Mouse (Mus musculus) inflammation-experienced regulatory T-cells, adult 6 months (primary cell): Measurements from ENCODE around the gene Sbf2. TPM values are rescaled to one million over a fixed set of nuclear protein-coding genes. Genes with fewer than 3 reads are reported as not detected.
"Not testable (repeated sequence)": the region's sequence is repeated elsewhere in the genome, so short reads cannot be mapped to it uniquely, and the experiment has no call there.

Experiments
- ATAC-seq: one replicate; pipeline ENCODE4 v1.8.0; 2017
- polyA plus RNA-seq, 3 experiments: library from polyadenylated mRNA; unstranded; fragments of 100-300 nt; shearing (Covaris generic); gene quantifications; one replicate each; pipeline ENCODE4 v1.2.1; 2017

Sbf2 gene
- polyA plus RNA-seq, 3 experiments from 2014 or later, result 0.40 to 2.9 (median 2.1) TPM

- ATAC-seq, result not testable (repeated sequence)
Observed at GRCm38 (mm10) chr7:110388889-110389288, 225.8 kb downstream of the Sbf2 start.

DNA sequence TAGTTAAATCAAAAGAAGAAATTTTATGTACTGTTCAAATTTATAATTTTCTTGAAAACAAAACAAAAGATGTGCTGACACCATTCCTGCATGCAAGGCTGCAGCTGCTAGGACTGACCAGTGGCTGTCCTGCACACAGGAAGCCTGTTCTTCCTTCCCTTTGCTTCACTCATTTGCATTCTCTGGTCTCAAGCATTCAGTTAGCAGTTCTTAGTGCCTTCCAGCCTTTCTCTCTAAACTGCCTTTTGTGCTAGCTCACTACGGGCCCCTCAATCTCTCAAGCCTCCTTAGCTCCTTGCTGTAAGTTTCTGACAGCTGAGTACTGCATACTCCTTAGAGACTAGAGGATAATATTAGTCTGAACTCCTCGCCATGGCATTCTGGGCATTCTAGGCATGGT is 227.2 kb downstream of the Sbf2 start:
- ATAC-seq, result no peak

- no peak for ATAC-seq
Observed at GRCm38 (mm10) chr7:110385482-110385881, 229.2 kb downstream of the Sbf2 start.

DNA sequence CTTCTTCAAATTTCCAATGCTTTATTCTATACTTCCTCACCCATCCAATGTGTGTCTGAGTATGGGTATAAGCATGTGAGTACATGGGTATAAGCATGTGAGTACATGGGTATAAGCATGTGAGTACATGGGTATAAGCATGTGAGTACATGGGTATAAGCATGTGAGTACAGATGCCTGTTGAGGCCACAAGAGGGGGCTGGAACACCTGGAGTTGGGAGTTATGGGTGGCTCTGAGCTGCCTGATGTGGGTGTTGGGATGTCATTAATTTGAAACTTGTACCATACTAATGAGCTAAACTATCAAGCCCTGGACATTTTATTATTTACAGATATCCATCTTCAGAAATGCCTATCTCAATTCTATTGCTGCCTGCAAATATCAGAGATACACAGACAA is 230.4 kb downstream of the Sbf2 start:
- no peak for ATAC-seq

DNA sequence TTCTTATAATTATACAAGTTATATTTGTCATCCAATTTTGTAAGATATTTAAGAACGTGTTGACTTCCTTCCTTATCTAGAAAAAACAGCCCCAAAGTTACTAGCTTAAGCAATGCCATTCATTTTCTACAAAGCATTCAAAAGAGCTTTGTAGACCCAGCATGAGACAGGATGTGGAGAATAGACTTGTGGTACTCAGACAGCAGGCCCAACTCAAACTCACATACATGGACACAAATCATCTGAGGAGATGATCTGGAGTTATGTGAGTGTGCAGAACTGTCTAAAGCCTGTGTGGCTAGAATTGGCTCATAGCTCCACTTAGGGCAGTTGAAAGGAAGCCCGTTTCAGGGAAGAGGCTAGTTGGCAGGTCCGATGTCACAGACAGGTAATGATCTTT is 233.1 kb downstream of the Sbf2 start:
- no peak for ATAC-seq

DNA sequence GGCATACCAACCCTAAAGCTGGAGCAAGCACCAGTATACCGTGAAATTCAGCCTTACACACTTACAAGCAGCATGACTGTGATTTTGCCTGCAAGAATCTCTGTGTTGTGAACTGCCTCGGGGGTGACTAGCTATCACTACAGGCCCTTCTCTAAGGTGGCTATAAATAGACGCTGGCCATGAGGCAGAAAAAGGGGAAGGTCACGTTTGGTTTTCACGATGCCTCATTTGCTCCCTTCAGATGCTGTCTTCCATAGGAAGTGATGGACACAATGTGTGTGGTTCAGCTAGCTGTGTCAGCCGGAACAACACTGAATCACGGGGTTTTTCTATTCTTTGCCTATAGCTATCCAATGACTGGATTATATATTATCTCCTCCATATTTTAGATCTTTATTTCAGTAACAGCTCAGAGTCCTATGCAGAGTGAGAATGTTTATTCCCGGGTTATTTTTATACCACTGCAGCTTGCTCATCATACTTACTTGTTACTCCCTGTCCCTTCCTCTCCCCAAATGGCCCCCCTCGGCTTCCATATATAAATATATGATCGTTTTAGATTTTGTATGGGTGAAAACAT is 235.3 kb downstream of the Sbf2 start:
- ATAC-seq, result no peak

DNA sequence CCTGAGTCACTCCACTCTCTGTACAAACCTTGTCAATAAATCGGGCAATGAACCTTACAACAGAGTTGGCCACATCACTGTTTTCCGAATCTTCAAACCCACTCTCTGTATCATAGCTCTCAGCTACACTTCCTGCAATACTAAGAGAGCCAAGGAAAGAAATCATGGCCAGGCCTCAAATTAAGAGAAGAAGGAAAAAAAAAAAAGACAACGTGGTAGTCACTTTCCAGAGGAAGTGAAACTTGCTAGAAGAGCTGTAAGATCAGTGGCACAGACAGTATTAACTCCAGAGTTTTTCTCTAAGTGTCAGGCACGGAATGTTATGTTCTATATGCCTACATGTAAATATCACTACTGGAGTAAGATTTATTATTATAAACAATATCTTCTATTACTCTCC is 242.2 kb downstream of the Sbf2 start:
- ATAC-seq, result no peak

GRCm38 (mm10) chr7:110362005-110362404 is 252.7 kb downstream of the Sbf2 start:
- ATAC-seq, result no peak

DNA sequence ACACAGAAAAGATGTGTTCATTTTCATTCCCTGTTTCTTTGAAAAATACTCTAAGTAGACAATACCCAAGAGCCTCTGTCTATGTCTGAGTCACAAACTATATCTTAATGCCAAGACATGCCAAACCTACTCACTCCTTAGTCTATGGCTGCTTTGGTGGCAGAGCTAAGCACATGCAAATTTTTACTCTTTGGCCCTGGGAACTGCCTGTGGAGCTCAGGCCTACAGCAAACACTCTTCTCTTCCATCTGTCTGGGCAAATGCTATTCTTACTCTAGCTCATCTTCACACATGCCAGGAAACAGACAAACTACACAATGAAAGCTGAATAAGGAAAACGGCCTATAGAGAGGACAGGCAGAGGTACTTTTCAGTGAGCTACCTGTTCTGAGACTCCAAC is 253.2 kb downstream of the Sbf2 start:
- no peak for ATAC-seq

DNA sequence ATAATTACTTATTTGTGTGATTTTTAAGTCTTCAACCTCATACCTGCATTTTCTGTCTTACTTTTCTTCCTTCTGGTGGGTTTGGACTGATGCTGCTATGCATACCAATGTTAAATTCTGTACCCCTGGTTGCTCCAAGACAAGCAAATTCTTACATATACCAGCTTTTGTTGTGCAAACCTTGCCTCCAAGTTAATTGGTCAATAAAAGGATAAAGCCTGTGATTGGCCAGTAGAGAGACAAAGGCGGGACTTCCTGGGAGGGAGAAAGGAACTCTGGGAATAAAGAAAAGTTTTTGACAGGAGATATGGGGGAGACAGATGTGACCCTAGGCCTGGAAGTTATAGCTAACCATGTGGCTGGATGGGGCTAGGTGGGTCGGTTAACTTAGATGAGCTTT is 255.3 kb downstream of the Sbf2 start:
- ATAC-seq, result no peak

GRCm38 (mm10) chr7:110353971-110354370 is 260.8 kb downstream of the Sbf2 start:
- no peak for ATAC-seq

DNA sequence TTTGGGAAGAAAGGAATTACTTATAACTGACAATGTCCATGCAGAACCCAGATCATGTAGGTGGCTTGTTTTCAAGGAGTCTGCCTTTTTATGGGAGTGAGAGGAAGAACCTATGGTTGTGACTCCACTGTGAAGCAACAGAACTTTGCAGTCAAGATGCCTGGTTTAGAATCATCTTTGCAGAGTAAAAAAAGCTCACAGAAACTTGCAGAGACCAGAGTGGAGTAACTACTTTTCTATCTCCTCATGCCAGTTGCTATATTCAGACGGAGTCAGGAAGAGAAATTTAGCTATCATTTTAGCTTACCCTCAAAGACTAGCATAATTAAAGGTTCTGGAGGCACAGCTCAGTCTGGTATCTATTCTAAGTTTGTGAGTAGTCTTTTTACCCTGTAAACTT is 267.5 kb downstream of the Sbf2 start:
- no peak for ATAC-seq

GRCm38 (mm10) chr7:110337601-110338000 is 277.1 kb downstream of the Sbf2 start:
- no peak for ATAC-seq

DNA sequence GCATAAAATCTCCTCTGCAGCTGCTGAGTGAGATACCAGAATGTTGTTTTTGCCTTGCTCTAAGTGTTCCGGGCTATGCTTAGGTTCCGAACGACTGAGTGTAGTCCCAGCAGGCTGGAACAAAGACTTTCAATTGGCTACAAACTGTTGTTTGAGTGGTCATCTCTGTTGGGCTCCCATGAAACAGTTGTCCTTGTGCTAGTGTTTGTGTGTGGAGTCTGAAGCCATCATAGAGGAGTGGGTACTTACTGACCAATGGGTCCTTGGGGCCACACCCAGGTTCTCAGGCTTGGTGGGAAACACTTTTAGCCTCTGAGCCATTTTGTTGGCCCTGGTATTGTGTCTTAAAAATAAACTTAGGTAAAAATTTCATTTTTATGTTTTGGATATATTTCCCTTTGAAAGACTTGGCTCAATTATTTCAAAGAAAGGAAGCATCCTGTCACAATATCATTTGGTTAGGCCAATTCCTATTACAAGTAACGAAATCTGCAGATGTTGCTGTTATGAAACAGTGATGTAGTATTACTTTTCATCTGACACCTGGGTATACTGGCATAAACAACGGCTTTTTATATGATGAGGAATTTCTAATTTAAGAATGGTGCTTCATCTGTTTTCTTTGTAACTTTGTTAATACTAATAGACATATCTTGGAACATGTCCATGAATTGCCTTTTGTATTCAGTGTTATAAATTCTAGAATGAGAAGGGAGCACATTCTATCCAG is 289.2 kb downstream of the Sbf2 start:
- no peak for ATAC-seq

DNA sequence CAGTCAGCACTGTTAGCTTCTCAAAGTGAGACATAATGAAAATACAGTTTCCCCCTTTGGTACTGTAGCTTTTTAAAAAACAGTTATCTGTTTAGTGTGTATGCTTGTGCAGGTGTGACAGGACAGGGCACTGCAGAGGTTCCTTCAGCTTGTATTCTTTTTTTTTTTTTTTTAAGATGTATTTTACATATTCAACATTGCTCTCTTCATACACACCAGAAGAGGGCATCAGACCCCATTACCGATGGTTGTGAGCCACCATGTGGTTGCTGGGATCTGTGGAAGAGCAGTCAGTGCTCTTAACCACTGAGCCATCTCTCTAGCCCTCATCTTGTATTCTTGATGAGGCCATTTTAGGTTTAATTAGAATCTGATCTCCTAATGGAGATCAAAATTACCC is 289.9 kb downstream of the Sbf2 start:
- no peak for ATAC-seq

DNA sequence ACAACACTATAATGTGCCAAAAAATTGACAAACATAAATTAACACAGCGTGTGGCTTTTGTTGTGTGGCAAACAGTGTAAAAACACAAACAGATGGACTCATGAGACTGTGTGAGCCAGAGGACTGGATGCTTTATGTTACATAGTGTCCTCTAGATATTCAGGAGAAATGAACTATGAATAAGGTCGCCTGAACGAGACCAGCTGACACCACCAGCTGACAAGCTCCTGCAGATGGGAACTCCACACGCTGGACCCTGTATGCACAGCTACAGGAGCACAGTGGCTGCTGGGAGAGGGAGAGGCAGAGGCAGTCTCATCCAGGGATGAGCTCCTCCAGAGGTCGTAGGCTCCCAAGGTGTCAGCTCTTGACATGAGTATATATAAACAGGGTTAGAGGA is 293.6 kb downstream of the Sbf2 start:
- no peak for ATAC-seq

GRCm38 (mm10) chr7:110318971-110319519 is 295.7 kb downstream of the Sbf2 start:
- ATAC-seq, result no peak

DNA sequence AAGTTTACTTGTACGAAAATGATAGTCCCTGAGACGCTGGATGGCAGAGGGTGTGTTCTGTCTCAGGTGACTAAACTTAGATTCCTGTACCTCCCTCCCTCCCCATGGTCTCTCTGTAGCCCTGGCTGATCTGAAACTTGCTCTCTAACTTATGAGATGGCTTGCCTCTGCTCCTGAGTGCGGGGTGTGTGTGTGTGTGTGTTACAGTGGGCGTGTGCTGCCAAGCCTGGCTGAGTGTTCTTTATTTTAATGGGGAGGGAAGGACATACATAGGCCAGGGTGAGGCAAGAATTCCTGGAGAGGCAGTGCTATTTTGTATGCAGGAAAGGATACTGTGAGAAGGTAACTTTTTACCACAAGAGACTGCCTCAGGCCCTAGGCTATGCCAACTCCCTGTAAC is 297.3 kb downstream of the Sbf2 start:
- ATAC-seq, result no peak

DNA sequence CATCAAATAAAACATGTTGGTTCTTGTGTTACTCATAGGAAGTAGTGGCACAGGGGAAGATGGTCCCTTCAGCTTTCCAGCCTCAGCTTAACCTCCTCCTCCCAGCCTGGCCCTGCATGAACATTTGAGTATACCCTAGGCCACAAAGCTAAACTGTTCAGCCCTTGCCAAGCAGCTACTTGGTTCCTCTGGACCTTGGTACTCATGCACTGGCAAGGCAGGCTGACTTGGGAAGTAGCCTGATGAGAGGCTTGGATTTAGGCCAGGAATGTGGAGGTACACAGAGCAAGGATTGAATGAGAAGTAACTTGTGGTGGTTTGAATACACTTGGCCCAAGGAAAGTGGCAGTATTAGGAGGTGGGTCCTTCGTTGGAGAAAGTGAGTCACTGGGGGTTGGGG is 299.4 kb downstream of the Sbf2 start:
- no peak for ATAC-seq

GRCm38 (mm10) chr7:110314401-110314890 is 300.3 kb downstream of the Sbf2 start:
- no peak for ATAC-seq

GRCm38 (mm10) chr7:110313392-110314055 is 301.2 kb downstream of the Sbf2 start:
- no peak for ATAC-seq

DNA sequence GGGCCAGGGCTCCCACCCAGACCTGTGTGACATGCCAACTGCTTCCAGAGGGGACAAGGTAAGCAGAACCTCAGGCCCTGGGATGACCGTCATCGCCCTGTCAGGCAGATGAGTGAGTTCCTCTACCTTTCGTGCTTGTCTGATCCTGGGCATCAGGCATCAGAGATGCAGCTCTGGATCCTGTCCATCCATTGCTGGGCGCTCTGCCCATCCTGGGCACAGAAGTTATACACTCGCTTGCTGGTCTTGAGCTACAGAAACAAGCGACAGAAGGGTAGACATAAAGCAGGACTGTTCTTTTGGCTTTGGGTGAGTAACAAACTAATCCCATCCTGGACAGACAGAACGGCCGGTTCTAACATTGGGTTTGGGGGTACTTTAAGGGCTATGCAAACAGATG is 305.5 kb downstream of the Sbf2 start:
- no peak for ATAC-seq

DNA sequence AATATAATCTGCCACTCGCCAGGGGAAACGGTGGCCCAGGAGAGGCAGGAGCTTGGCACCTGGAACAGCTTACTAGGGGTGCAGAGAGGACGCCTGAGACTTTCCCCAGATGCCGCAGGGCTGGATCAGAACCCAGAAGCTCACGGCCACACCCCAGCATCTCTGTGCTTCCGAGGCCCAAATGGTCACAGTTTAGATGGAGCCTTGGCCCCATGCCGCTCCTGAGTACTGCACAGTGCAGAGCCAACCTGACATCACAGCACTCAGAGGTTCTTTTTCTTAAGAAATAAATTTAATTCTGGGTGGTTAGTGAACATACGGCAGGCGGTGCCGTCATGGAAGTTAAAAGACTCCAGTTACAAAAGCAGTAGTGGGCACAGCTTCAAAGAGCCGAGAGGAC is 307.0 kb downstream of the Sbf2 start:
- ATAC-seq, result no peak

GRCm38 (mm10) chr7:110306281-110306680 is 308.4 kb downstream of the Sbf2 start:
- no peak for ATAC-seq
